Mouse (Mus musculus): ENCODE data around the gene B4galnt1. TPM values are rescaled to one million over a fixed set of nuclear protein-coding genes. Genes with fewer than 3 reads are reported as not detected.

B4galnt1 gene
- total RNA-seq, 2 experiments from 2014 or later, result 1.5 to 1.6 TPM

Other genes starting within 250 kb of the B4galnt1 start
- 100 to 1,000 TPM; 104 to 110 TPM for gene Ctdsp2, start 186.5 kb upstream of the B4galnt1 start, total RNA-seq (2021)
- gene Avil, start 164.5 kb upstream of the B4galnt1 start, total RNA-seq (2021), result under 1 TPM; 0.14 to 0.39 TPM
- 10 to 100 TPM; 66.1 to 67.4 TPM for gene Tsfm, start 134.4 kb upstream of the B4galnt1 start, total RNA-seq (2021)
- gene Mettl1, start 123.8 kb upstream of the B4galnt1 start, total RNA-seq (2021), result 1 to 10 TPM; 6.1 to 6.9 TPM
- gene Eef1akmt3, start 123.7 kb upstream of the B4galnt1 start, total RNA-seq (2021), result under 1 TPM in 1 of 2 experiments, not detected in 1; 0.11 TPM
- under 1 TPM in 1 of 2 experiments, not detected in 1; 0.14 TPM for gene Cyp27b1, start 117.0 kb upstream of the B4galnt1 start, total RNA-seq (2021)
- 1 to 10 TPM; 2.3 to 2.5 TPM for gene March9, start 105.0 kb upstream of the B4galnt1 start, total RNA-seq (2021)
- gene Cdk4, start 101.7 kb upstream of the B4galnt1 start, total RNA-seq (2021), result 10 to 100 TPM; 76.1 to 83.3 TPM
- gene Tspan31, start 95.0 kb upstream of the B4galnt1 start, total RNA-seq (2021), result 10 to 100 TPM; 43.4 to 47.4 TPM
- gene Agap2, start 89.9 kb upstream of the B4galnt1 start, total RNA-seq (2021), result 1 to 10 TPM; 5.9 to 7.3 TPM
- 10 to 100 TPM; 25.0 to 25.1 TPM for gene Os9, start 44.1 kb upstream of the B4galnt1 start, total RNA-seq (2021)
- gene Slc26a10, start 15.4 kb downstream of the B4galnt1 start, total RNA-seq (2021), result 10 to 100 TPM; 18.2 to 29.2 TPM
- 10 to 100 TPM; 10.9 to 12.7 TPM for gene Arhgef25, start 24.9 kb downstream of the B4galnt1 start, total RNA-seq (2021)
- 10 to 100 TPM; 26.3 to 28.6 TPM for gene Dtx3, start 30.5 kb downstream of the B4galnt1 start, total RNA-seq (2021)
- gene Pip4k2c, start 46.4 kb downstream of the B4galnt1 start, total RNA-seq (2021), result 10 to 100 TPM; 23.3 to 24.6 TPM
- under 1 TPM; 0.45 to 0.49 TPM for gene Kif5a, start 98.1 kb downstream of the B4galnt1 start, total RNA-seq (2021)
- gene Dctn2, start 101.1 kb downstream of the B4galnt1 start, total RNA-seq (2021), result 100 to 1,000 TPM; 136 to 142 TPM
- gene Mbd6, start 123.8 kb downstream of the B4galnt1 start, total RNA-seq (2021), result 10 to 100 TPM; 20.9 to 21.4 TPM
- 10 to 100 TPM; 37.9 to 38.9 TPM for gene Mars, start 146.6 kb downstream of the B4galnt1 start, total RNA-seq (2021)
- gene Arhgap9, start 156.7 kb downstream of the B4galnt1 start, total RNA-seq (2021), result 1 to 10 TPM; 3.0 to 3.4 TPM
- gene Gli1, start 176.7 kb downstream of the B4galnt1 start, total RNA-seq (2021), result 1 to 10 TPM in 1 of 2 experiments, under 1 TPM in 1; 0.89 to 1.1 TPM
- gene Inhbe, start 189.2 kb downstream of the B4galnt1 start, total RNA-seq (2021), result not detected
- gene Inhbc, start 205.2 kb downstream of the B4galnt1 start, total RNA-seq (2021), result not detected
- 100 to 1,000 TPM; 145 to 159 TPM for gene R3hdm2, start 215.1 kb downstream of the B4galnt1 start, total RNA-seq (2021)